Mouse (Mus musculus) adrenal gland, adult 2 months (tissue): ENCODE measurements around the gene Ulk4. TPM values are rescaled to one million over a fixed set of nuclear protein-coding genes. Genes with fewer than 3 reads are reported as not detected.
A peak's percentile ranks its signal among the peaks of the same experiment; 100 is the strongest.

ENCODE experiments used
- DNase-seq: peaks from one replicate; pipeline ENCODE4 v3.0.0; 2021
- long read RNA-seq: library from polyadenylated mRNA; stranded (forward); transcript quantifications from one replicate; pipeline ENCODE4 v2.0.0, GENCODE M21; 2021
- polyA plus RNA-seq: library from polyadenylated mRNA; depleted of rRNA; stranded (reverse); fragments of >200 nt; gene quantifications from 2 replicates; pipeline ENCODE4 v1.2.3, GENCODE M21; 2012; rRNA removed
- total RNA-seq, 2 experiments: library from RNA; stranded (reverse); gene quantifications; 2 replicates each; pipeline ENCODE4 v1.2.3; 2021

Gene Ulk4
- total RNA-seq (1 to 10 TPM; 1.5 to 2.0 TPM), polyA plus RNA-seq (2.3 and 6.0 TPM in 2 replicates)
- long read RNA-seq, partial matches to known transcripts = 1 of 1 reads
- long read RNA-seq, other reads (novel, unspliced or antisense) = 0 of 1 reads

DNA sequence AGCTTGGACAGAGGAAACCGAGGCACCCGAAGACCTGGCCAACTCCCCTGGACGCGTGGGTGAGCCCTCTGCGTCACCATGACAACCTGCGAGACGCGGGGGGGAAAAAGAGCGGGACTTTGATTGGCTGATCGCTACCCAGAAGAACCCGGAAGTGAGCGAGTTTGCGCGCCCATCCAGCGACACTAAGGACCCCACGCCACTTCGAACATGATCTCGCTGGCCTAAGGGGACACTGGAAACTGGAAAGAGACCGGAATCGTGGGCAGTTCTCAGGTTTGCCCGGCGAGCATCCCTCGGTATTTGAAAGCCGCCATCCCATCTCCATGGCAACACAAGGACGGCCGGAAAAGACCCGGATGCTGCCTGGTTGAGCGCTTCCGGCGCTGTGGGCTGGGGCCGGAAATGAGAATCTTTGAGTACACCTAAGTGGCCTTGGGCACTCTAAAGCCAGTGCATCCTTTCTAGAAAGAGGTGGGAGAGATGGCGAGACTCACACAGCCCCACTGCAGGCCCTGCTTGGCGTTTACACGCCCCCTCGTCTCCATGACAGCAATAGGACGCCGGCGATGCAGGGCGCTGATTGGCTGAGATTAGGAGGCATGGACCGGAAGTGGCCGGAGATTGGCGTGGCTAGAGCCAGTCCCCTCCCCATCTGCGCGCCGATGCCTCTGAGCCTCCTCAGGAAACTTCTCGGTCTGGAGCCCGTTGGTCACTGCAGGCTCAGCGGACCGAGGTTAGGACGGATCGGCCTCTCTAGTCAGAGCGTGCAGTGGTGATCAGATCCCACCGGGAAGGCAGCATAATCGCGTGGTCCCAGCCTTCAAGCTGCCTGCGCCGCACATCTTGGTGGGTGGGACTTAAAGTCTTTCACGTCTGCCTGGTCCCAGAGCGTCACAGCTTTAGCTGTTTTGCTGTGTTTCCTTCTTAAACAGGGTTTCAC is at the start of gene Ulk4:
Gene Ulk4 (minus strand): TSS at position 80 of the 943 bp plus-strand sequence.
- DNase-seq = peak; percentile 95

DNA sequence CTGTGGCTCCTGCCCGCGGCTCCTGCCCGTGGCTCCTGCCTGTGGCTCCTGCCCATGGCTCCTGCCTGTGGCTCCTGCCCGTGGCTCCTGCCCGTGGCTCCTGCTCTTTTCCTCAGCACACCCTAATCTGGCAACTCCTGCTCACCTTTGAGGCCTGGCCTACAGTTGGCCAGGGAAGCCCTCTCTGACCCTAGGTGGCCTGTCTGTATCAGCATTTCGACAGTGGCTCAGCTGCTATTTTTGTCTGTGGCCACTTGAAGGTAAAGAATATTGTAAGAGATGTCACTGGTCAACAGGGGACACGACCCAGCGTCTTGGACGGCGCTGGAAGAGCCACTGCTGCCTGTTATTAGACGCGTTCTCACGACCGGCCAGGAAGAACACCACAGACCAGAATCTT is 45.0 kb upstream of the Ulk4 start:
- no peak for DNase-seq

- DNase-seq = peak; percentile 57
These were observed 44.1 kb upstream of the Ulk4 start for GRCm38 (mm10) chr9:121321118-121321517.

DNA sequence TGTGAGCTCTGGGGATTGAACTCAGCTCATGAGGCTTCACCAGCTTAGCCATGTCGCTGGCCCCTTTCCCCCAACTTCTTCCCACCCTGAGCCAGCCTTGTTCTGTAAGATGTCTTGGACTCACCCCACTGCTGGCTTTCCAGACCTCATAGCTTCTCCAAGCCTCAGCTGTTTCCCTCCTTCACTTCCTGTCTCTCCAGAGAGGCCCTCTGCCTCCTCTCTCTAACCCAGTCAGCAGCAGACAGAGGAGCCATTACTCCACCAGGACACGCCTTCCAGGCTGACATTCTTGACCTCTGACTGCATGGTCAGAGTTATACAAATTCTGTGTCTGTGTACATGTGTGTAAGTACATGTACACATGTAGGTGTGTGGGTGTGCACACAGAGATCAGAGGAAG is 43.4 kb upstream of the Ulk4 start:
- DNase-seq = no peak

- DNase-seq = no peak
These were observed 42.4 kb upstream of the Ulk4 start for GRCm38 (mm10) chr9:121319323-121319966.

DNA sequence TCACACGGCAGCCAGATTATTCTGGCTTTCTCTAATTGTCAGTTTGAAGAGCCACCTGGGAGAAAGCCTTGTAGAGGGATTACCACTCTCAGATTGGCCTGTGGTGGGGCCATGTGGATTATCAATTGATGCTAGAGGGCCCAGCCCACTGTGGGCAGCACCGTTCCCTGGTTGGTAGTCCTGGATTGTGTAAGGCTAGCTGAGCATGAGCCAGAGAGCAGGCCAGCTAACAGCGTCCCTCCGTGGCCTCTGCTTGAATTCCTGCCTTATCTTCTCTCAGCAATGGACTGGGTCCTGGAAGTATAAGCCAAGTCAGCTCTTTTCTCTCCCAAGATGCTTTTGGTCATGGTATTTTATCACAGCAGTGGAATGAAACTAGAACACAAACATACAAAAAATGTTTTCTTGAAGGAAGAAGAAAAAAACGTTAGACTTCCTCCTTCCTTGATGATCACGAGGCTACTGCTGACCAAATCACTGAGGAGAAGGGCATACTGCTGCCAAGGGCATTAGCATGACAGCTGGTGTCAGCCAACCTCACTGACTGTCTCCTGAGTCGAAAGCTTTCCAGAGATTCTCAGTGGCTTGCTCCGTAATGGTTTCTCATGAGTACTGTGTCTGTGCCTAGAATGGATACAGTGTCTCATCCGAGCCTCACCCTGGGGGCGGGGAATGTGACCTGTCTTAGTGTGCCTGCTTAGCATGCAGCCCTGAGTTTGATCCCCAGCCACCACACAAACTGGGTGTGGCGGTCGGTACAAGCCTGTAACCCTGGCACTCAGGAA is 39.8 kb upstream of the Ulk4 start:
- peak; percentile 75 for DNase-seq

GRCm38 (mm10) chr9:121315901-121316595 is 39.1 kb upstream of the Ulk4 start:
- DNase-seq = no peak

- DNase-seq = no peak
These were observed 37.6 kb upstream of the Ulk4 start for GRCm38 (mm10) chr9:121314541-121315152.

- peak; percentile 83 for DNase-seq
These were observed 36.8 kb upstream of the Ulk4 start for GRCm38 (mm10) chr9:121313656-121314374.

GRCm38 (mm10) chr9:121312237-121312891 is 35.4 kb upstream of the Ulk4 start:
- no peak for DNase-seq

DNA sequence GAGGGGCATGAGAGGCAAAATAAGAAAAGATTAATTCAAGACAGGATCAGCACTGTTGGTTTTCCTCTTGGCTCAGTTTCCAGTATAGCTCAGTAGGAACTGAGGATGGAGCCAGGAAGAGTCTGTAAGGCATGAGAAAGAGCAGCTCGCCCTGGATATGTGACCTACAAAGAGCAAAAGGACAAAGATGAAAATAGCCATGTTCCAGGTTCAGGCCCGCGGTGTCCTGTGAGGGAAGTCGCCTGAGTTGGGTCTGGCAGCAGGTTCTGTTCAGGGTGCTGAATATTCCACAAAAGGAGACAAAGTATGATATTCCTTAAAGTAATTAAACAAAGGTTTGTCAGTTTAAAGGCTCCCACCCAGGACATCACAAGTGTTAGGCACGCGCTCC is 34.8 kb upstream of the Ulk4 start:
- no peak for DNase-seq

DNA sequence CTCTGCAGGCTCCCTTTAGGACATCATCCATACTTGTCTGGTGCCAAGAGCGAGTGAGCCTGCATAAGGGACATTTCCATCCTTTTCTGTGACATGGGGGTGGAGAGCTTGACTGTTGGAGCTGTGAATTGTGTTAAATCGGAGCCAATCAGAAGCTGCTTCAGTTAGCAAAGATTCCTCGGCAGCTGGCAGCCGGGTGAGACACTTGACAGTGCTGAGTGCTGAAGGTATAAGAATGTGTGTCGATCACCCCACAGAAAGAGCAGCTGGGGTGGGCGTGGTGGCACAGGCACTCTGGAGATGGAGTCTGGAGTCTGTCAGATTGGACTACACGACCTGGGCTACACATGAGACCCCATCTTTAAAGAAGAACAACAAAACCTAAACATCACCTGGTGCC is 33.5 kb upstream of the Ulk4 start:
- no peak for DNase-seq

- DNase-seq = no peak
These were observed 32.3 kb upstream of the Ulk4 start for GRCm38 (mm10) chr9:121309287-121309686.

GRCm38 (mm10) chr9:121305456-121305855 is 28.5 kb upstream of the Ulk4 start:
- DNase-seq = no peak

DNA sequence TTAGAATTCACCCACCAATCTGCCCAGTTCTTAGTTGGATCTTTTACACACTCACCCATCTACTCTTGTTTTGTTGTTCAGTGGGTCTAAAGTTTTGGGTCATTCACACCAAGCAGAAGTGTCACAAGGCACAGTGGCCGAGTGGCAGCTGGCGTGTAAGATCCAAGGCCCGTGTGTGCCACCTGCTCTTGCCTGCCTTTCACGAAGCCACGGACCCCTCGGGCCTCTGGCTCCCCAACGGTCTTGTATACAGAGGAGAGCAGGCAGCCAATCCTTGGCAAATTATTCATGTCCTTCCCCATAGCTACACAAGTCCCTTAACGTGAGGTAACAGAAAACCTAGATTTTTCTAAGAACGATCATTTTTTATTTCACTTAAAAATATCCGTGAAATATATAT is 27.5 kb upstream of the Ulk4 start:
- DNase-seq = no peak

GRCm38 (mm10) chr9:121303748-121304147 is 26.8 kb upstream of the Ulk4 start:
- DNase-seq = no peak

DNA sequence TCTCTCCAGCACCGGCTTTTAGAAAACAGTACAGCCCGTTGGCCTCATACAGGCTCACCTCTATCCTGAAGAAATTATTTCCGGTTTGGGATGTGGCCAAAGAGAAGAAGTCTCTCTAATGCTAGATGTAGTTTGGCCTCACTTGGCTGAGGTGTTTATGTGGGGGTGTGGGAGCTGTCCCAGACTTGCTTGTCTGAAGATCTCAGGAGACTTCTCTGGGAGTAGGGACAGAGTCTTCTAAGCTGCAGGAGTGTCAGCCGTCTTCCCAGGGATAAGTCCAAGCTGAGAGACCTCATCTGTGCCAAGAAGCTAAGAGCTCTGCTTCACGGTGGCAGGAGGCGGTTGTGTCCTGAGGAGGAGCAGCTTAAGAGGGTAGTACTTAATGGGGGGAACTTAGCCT is 26.1 kb upstream of the Ulk4 start:
- DNase-seq = no peak

GRCm38 (mm10) chr9:121302543-121302942 is 25.5 kb upstream of the Ulk4 start:
- DNase-seq = no peak

DNA sequence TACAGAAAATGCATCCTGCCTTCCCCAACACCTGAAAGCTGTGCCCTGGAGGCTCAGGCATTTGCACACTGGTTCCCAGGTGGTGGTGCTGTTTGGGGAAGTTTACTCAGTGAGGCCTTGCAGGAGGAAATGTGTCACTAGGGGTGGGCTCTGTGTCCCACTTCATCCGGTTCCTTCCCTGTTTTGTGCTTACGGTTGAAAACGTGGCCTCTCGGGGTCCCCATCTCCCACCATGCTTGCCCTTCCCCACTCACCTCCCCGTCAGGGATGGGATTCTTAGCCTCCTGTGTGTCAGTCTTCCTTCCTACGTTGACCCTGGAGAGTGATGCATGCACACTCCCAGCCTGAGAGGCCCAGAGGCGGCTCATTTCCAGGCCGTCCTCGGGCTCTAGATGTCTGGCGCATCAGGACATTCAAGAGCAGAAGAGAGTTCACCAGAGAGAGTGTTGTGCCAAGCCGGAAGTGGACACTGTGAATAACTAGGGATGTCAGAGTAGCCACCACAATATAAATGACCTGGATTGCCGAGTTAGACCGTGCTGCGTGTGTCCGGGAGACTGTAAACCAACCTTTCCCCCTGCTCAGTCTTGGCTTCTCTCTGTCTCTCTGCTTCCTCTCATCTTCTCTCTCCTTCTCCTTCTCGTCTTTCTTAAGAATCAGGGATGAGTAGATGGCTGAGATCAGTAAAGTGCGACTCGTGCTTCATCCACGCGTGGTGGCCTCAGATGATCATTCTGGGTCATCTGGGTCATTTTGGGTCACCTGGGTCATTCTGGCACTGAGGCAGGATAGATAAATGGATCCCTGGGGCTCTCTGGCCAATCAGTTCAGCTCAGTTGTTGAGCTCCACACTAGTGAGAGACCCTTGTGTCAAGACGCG is 24.3 kb upstream of the Ulk4 start:
- no peak for DNase-seq
